Mouse (Mus musculus) cerebellum, postnatal 25 days (tissue): ENCODE results near the gene Rpl6.
"Not testable (repeated sequence)": the region's sequence is repeated elsewhere in the genome, so short reads cannot be mapped to it uniquely, and the experiment has no call there.

Source experiments
- DNase-seq, 2 experiments: peaks; one replicate each; pipeline ENCODE4 v3.0.0; 2021; ENCODE audit warnings: mixed read lengths in 2 of 2

Gene Rpl6

DNA sequence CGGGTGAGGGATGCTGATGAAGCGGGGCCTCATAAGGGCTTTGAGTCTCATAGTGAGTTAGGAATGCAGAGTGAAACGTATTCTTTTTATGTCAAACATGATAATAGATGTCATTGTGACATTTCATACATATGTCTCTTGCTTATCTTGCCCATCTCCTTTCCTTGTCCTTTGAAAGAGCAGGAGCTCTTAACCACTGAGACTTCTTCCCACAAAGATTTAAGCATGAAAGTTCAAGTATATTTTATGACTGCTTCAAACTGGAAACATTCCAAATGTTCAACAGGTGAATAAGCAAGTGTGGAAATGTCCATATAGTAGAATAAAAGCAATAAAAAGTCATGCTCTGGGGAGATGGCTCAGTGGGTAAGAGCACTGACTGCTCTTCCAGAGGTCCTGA lies 22.1 kb downstream of the Rpl6 start:
- no peak for DNase-seq

DNA sequence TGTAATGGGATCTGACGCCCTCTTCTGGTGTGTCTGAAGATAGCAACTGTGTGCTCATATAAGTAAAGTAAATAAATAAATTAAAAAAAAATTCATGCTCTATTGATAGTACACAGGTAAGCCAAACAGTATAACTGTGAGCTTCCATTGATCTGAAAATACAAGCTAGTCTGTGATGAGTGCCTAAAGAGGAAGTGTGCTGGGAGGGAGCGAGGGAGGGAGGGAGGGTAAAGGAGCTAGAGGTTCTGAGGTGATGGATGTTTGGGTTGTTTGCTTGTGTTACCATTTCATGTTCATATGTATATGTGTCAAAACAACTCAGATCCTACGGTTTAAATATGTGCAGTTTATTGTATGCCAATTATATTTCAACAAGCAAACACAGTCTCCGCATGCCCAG lies 22.6 kb downstream of the Rpl6 start:
- DNase-seq = no peak

DNA sequence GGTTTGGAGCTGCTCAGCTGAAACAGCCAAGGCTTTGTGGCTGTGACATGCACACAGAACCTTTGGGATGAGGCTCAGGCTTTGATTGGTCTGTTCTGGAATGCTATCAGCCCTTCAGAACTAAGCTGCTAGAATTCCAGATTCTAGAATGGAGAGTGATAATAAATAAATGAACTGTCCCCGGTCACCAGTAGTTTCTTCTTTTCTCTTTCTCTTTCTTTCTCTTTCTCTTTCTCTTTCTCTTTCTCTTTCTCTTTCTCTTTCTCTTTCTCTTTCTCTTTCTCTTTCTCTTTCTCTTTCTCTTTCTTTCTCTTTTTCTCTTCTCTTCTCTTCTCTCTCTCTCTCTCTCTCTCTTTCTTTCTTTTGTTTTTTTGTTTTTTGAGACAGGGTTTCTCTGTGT lies 23.0 kb downstream of the Rpl6 start:
- DNase-seq = not testable (repeated sequence)

DNA sequence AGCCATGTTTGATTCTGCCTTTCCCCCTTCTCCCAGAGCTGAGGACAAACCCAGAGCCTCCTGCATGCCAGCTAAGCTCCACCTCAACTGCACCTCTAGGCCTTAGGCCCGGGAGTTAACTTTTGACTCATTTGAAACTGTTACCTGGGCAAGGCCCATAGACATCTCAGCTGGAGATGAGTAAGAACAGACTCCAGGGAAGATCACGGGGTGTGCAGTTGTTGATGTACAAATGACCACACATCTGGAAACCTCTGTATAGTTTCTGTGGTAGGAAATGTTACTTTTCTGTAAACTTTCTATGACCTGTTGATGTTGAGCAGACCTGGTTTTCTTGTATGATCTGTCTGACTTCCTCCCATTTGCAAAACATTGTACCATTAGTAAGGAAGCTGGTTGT lies 24.9 kb downstream of the Rpl6 start:
- no peak for DNase-seq

DNA sequence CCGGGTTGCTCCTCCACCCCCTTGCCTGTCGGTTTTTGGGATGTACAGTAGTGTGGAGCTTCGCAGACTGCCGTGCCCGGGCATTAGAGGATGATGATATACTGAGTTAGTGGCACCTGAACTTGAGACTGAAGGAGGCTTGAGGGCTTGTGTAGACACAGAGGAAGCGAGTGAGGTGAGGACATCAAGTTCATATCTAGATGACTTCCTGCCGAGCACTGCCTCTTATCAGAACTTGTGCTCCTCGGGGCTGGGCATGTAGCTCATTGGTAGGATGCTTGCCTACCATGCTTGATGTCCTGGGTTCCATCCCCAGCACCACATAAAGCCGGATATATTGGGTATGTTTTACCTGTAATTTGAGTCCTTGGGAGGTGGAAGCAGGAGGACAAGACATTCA lies 26.5 kb downstream of the Rpl6 start:
- no peak for DNase-seq

DNA sequence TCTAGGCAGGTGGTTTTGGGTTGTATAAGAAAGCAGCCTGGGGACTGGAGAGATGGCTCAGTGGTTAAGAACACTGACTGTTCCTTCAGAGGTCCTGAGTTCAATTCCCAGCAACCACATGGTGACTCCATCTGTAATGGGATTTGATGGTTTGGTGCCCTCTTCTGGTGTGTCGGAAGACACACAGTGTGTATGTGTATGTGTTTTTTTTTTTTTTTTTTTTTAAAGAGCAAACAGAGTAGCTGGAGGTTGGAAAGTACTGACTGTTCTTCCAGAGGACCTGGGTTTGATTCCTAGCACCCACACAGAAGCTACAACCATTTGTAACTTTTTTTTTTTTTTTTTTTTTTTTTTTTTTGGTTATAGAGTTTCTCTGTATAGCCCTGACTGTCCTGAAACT lies 28.5 kb downstream of the Rpl6 start:
- no peak for DNase-seq

DNA sequence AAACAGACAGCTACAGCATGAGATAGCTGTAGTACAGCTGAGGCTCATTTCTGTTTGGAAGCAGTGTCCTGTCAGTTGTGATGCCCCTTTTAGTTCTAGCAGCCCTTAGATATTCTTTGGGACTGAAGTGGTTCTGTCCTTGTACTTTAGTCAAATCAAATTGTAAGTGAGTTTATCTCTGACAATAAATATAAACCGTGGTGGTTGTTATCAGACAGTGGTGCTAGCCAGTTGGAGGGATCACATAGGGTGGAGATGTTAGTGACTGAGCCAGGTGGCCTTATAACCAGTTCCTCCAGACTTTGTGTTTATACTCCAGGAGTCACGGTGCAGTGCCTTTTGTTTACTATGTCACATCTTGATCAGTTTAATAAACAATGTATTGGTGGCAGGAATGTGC lies 29.4 kb downstream of the Rpl6 start:
- no peak for DNase-seq

DNA sequence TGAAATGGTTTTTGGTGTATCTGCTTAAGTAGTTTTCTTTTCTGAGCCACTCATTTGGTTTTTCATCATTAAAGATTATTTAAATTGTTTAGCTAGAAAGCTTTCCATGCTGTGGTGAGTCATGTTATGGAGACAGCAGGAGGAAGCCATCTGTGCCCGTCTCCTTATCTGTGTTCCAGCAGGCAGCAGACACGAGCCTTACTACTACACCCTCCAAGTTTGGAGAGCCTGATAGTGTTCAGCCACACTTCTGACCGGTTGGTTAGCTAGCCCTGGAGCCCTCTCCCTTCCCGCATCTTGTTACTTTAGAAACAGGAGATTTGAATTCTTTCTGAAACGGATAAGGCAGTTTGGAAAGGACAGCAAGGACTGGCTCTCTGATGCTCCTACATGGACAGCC lies 31.9 kb downstream of the Rpl6 start:
- DNase-seq = peak; percentile 63 to 75

DNA sequence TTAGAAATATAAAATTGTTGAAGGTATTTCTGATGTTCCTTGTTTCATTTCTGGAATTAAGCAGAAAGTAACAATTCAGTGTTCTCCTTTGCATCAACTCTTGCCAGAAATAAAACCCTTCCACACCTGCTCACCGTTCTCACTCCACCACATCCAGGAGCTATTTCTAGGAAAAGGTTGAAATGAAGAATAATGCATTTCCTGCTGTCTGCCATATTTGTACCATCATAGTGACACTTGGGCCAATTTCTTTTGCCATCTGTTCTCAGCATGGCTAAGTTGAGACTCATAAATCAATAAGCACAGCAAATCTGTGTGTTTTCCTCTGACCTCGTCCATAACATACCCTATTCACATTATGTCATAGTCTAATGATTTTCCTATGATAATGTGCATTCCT lies 33.9 kb downstream of the Rpl6 start:
- no peak for DNase-seq

DNA sequence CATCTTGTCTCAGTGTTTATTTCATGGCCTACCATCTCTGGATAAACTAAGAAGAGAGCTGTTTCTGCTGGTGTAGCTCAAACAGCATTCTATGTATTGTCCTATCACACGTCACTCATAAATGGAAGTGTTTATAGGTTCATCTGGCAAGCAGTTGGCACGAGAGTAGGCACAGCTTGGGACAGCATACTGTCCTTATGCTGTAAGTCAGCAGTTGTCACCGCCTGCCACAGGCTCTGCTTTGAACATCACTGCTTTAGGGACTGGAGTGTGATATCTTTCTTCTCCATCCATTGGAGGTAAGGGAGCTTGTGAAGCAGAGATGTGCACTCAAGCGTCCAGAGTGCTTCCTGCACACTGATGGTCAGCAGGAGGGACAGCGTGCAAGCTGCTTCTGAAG lies 35.6 kb downstream of the Rpl6 start:
- DNase-seq = peak; percentile 68 to 73

DNA sequence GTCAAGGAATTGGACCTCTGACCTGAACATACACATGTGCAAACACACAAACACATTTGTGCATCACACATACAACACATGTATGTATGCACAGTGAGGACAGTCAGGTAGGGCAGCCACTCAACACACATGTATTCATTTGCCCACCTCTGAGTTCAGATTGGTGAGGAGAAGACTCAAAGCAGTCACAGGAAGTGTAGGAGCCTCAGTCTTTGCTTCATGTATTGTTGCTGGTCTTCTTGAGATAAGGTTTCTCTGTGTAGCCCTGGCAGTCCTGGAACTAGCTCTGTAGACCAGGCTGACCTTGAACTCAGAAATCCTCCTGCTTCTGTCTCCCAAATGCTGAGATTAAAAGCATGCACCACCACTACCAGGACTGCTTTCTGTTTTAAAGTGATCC lies 36.9 kb downstream of the Rpl6 start:
- no peak for DNase-seq

DNA sequence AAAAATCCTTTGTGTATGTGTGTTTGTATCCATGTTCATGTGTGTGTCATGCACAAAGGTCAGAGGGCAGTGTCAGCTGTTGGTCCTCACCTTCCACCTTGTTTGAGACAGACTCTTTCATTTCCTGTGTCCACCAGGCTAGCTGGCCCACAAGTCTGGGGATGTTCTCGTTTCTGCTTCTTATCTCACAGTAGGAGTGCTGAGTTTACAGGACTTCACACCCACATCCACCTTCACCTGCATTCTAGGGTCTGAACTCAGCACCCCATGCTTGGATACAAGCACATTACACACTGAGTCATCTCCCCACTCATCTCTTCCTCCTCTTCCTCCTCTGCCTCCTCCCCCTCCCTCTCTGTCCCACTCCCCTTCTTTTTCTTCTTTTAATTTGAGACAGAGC lies 38.0 kb downstream of the Rpl6 start:
- no peak for DNase-seq

DNA sequence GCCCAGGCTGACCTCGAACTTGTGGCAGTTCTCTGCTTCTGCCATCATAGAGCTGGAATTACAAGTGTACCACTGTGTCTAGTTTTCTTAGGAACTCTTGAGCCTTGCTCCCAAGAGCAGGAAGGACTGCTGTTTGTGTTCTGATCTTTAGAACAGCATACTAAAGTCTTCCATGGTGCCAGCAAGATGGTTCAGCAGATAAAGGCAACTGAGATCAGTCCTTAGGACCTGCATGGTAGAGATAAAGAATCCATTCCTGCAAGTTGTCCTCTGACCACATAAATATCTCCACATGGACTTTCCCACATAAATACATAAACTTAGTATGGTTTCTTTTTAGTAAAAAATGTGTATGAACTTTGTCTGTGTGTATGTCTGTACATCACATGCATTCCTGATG lies 38.4 kb downstream of the Rpl6 start:
- no peak for DNase-seq

DNA sequence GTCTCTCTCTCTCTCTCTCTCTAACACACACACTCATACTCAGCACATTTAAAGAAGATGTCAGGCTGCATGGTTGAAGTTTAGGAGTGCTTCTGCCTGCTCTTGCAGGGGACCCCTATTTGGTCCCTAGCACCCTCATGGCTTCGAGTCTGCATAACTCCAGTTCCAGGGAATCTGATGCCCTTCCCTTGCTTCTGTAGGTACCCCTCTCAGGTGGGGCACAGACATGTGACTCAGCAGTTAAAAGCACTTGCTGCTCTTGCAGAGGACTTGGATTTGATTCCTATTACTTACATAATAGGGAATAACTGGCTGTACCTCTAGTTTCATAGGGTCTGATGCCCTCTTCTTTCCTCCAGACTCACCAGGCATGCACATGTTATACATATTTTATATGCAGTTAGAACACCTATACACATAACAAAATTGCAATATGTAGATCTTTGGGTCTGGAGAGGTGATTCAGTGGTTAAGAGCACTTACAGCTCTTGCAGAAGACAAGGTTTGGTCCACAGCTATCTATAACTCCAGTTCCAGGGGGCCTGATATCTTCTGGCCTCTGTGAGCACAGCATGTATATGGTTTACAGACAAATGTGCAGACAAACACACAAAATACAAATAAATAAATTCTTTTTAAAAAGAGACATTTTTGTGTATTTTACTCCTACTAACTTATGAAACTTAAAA lies 39.5 kb downstream of the Rpl6 start:
- no peak for DNase-seq

DNA sequence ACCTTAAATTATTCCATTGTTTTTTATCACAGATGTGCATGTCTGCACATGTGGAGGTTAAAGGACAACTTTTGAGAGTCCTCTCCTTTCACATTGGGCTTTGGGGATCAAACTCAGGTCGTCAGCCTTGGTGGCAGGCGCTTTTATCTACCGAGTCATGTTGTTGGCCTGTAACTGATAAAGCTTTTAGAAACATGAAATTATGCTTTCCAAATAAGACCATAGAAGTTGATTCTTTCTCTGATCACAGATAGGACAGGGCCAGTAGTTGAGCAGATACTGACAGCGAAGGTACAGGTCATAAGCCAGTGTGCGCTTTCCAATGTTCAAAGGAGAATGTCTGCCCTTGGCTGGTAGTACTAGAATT lies 40.1 kb downstream of the Rpl6 start:
- no peak for DNase-seq

DNA sequence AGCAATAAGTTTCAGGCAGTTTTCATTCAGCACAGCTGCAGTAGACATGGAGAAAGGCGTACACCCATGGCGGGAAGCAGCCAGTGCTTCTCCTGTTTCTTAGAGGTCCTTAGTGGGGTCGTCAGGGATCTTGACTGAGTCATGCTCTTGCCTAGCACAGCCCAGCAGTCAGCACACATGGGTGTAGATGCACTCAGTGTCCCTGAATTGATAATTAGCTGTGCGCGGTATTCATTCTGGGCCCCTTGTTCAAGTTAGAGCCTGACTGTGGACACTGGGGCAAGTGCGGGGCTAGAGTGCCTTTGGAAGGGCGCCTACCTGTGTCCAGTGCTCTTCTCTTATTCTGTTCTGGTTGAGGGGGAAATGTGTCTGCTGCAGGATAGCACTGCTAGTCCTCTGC lies 40.9 kb downstream of the Rpl6 start:
- no peak for DNase-seq

DNA sequence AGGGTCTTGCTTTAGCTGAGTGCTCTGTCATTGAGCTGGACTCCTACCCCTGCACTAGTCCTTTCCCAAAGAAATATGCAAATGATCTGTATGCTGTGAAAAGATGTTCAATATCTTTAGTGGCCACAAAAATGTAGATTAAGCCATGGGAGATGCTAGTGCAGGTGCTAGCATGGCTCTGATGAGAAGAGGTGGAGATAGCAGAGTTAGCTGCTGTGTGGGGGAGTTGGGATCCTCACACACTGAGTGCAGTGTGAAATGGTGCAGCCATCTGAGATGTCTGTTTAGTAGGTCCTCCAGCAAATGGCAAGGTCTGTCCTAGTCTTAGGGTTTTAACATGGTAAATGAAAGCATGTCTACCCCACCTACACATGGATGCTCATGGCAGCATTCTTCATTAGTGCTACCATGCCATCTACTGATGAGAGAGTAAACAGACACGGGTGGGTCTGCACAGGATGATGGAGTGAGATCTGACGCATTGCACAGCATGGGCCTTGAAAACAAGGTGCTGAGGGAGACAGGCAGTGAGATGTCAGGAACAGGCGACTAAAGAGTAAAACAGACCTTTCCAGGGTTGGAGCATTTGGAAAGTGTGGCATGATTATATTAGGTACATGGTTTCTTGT lies 44.6 kb downstream of the Rpl6 start:
- DNase-seq = no peak

DNA sequence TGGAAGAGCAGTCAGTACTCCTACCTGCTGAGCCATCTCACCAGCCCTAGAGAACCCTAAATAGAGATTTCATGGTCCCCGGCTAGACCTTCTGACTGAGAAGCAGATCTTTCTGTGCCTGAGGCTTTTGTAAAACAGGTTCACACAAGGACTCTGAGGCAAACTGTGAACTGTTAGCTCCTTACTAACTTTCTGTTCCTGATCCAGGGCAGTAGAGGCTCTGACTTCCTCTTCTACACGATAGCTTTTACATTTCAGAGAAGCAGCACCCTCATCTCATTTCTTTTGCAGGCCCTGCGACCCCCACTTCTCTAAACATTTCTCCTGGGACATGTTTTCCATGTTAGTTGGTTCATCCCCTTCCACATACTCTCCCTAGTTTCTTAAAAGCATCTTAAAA lies 45.4 kb downstream of the Rpl6 start:
- no peak for DNase-seq

DNA sequence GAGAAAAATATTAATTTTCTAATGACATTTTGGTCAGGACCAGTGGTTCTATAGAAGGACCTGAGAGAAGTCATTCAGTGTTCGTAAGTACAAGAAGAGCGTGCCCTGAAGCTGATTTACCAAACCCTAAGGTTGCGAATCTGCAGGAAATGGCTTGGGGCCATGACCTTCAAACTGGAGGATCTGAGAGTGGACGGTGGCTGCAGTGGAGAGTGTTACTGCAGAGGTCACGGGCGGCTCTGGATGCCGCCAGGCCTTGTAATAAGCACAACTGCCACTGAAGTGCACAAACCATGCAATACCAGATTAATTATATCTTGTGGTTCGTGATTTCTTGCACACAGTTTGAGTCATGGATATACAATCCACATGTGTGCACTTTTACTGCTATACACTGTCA lies 47.5 kb downstream of the Rpl6 start:
- DNase-seq = no peak

DNA sequence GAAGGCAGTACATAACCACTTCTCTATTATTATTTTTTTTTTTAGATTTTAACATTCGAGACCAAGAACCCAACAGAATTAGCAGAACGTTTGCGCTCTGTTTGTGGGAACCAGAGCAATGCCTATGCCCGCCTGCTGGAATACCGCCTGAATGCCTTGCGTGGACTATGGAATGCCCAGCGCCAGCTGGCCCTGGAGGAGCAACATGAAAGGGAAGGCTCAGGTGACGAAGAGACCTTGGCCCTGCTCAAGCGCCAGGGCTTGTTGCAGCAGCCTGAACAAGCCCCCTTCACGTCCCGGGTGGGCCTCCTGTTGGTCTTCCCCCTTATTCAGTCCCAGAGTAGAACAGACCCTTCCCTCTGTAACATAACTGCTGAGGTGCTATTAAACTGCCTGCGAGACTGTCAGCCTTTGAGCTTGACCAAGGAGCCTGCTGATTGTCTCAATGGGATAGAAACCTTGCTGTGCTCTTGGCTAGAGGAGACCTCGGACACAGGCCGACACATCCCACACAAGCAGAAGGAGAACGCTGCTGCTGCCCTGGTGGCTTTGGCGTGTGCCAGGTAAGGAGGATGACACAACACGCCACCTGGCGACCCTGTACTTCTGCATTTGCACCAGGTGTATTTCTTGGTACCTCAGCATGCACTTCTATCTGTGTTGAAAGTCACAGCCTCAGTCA lies 49.7 kb downstream of the Rpl6 start:
- peak; percentile 86 to 87 for DNase-seq

DNA sequence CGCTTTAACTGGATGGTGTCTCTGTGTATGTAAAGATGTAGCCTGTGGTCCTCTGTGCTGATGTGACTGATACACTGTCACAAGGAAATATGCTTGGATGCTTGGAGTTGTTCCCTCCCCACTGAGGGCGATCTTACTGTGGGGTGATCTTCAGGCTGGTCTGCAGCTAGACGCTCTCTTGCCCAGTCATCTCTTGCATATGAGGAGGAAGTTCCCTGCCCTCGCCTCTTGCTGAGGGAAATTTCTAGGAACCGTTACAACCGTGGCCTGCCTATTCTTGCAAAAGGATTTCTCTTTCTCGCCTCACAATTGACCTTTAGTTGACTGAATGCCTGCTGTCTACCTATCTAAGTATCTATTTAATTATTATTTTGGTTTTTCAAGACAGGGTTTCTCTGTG lies 50.7 kb downstream of the Rpl6 start:
- DNase-seq = no peak
